In the genomic region with DNA sequence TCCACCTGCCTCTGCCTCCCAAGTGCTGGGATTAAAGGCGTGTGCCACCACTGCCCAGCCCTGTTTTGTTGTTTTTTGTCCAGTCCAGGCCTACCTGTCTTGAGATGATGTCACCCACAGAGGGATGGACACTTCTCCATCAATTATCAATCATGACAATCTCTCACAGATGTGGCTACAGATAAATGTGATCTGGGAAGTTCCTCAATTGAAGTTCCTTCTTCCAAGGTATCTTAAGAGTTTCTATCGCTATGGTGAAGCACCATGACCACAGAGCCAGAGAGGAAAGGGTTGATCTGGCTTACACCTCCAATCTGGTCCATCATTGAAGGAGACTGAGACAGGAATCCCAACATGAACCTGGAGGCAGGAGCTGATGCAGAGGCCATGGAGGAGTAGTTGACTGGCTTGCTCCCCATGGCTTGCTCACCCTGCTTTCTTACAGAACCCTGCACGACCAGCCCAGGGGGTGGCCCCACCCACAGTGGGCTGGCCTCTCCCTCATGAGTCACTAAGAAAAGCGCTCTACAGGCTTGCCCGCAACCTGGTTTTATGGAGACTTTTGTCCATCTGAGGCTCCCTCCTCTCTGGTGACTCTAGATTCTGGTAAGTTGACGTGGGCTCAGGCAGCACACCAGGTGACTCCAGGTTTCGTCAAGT, we compare ENCODE assay signal across 23 mouse cellular contexts. TPM values are rescaled to one million over a fixed set of nuclear protein-coding genes. Genes with fewer than 3 reads are reported as not detected.
A peak's percentile ranks its signal among the peaks of the same experiment; 100 is the strongest.
DNase-seq lines count a peak whose midpoint lies in the region; ATAC-seq and TF ChIP-seq lines count a peak whose summit lies in the region.
"Had no signal": no experiment of that assay in that cellular context is flagged by ENCODE, and none has a peak within 500 bp of the region (broad histone marks: within the 10 kb centered on the region; RNA-seq: fewer than 3 reads in every experiment).

No protein-coding gene starts in this region.

- H3K9me3 ChIP-seq in liver, postnatal 0 days (ENCODE audit: low read length): no peaks in the 10 kb centered on the region
- H3K9me3 ChIP-seq: forebrain, embryonic 13.5 days; heart, embryonic 10.5 days; neural tube, embryonic 12.5 days had no signal

- H3K9ac ChIP-seq in liver, postnatal 0 days (replicated peaks): no peak overlapping the region
- H3K9ac ChIP-seq: forebrain, embryonic 13.5 days; hindbrain, embryonic 14.5 days; neural tube, embryonic 12.5 days had no signal

- 63% methylated on average over 7 of the region's 7 CpGs for WGBS in liver, postnatal 0 days (ENCODE audit: insufficient replicate concordance)

- ATAC-seq in granulocyte monocyte progenitor cell, adult 5-6 weeks (replicated peaks; ENCODE audit: poor library complexity, severe bottlenecking): peak; percentile 60
- no peak for ATAC-seq in liver, postnatal 0 days
- ATAC-seq: activated CD4-positive, CD25-positive, alpha-beta regulatory T cell, adult 4 months; forebrain, embryonic 13.5 days had no signal

- no peak for TF ChIP-seq EP300 in liver, postnatal 0 days (IDR thresholded peaks at IDR 0.05; ENCODE audit: low read depth)

- no peak overlapping the region for H3K4me2 ChIP-seq in liver, postnatal 0 days (ENCODE audit: low read depth, low read length)
- H3K4me2 ChIP-seq: forebrain, embryonic 13.5 days; hindbrain, embryonic 14.5 days; neural tube, embryonic 12.5 days had no signal

- H3K36me3 ChIP-seq in liver, postnatal 0 days (replicated peaks; ENCODE audit: insufficient read depth, low read length): no peaks in the 10 kb centered on the region
- H3K36me3 ChIP-seq: heart, embryonic 10.5 days; neural tube, embryonic 12.5 days had no signal

- DNase-seq in urinary bladder, postnatal 36 days (ENCODE audit: low spot score in 2 of 2): peak; percentile 46 to 48
- no peak for DNase-seq in urinary bladder, adult 2 months (ENCODE audit: low spot score)
- DNase-seq in liver, postnatal 0 days: peak; percentile 18
- DNase-seq in left cerebral cortex, postnatal 4 days: no peak
- DNase-seq in left cerebral cortex, postnatal 14 days (ENCODE audit: low spot score in 2 of 2): no peak
- DNase-seq in right cerebral cortex, postnatal 36 days (ENCODE audit: low spot score in 2 of 2): no peak
- DNase-seq: adrenal gland, postnatal 14 days; cerebellum, adult 8-10 months; gastrocnemius, postnatal 25 days; heart, postnatal 14 days; kidney, adult 18-20 months; kidney, postnatal 10 days; lung, postnatal 10 days; right cerebral cortex, postnatal 25 days had no signal

- peaks cover 13% of the 10 kb centered on the region; the same call in 1 of the 2 replicates for H3K4me1 ChIP-seq in liver, postnatal 0 days (ENCODE audit: insufficient read depth)
- H3K4me1 ChIP-seq: neural tube, embryonic 12.5 days had no signal

- H3K27ac ChIP-seq in liver, postnatal 0 days (ENCODE audit: low read depth): no peak overlapping the region
- H3K27ac ChIP-seq: forebrain, embryonic 13.5 days; heart, embryonic 10.5 days; hindbrain, embryonic 14.5 days; neural tube, embryonic 12.5 days had no signal

- no peak overlapping the region for H3K4me3 ChIP-seq in liver, postnatal 0 days (ENCODE audit: low read depth, low read length)
- H3K4me3 ChIP-seq: forebrain, embryonic 13.5 days; heart, embryonic 10.5 days; neural tube, embryonic 12.5 days had no signal

- TF ChIP-seq CTCF in liver, postnatal 0 days (IDR thresholded peaks at IDR 0.05; ENCODE audit: low read depth): no peak

- H3K27me3 ChIP-seq in liver, postnatal 0 days (ENCODE audit: insufficient read depth, low read length): no peaks in the 10 kb centered on the region
- H3K27me3 ChIP-seq: neural tube, embryonic 12.5 days had no signal

- intact Hi-C loops in left cerebral cortex, postnatal 4 days (cut with DNase I): no loop called here
- intact Hi-C loops in left cerebral cortex, postnatal 14 days (cut with DNase I): no loop called here

RNA-seq across cellular contexts. Expression of a gene that starts 1.4 kb away (rescaled TPM):
- polyA plus RNA-seq in urinary bladder, adult 2 months (2012; rRNA removed): not detected in 2 replicates
- not detected in 2 replicates for total RNA-seq in granulocyte monocyte progenitor cell, adult 5-6 weeks (2014; fragmentation: Nextera tagmentation)
- 2.7 TPM in 1 of 2 replicates, not detected in the other for total RNA-seq in granulocyte monocyte progenitor cell, adult 5-6 weeks (2017)
- 0.18 TPM in 1 of 2 replicates, not detected in the other for polyA plus RNA-seq in liver, postnatal 0 days (2015; fragmentation: Nextera tagmentation; extraction: Ambion mirVana)
- total RNA-seq in left cerebral cortex, postnatal 4 days (2021): not detected
- not detected for total RNA-seq in left cerebral cortex, postnatal 14 days (2021)
- total RNA-seq: adrenal gland, postnatal 14 days; gastrocnemius, postnatal 25 days; heart, postnatal 14 days; layer of hippocampus, adult 8-10 months; midbrain, postnatal 0 days had no signal
- polyA plus RNA-seq: activated CD4-positive, CD25-positive, alpha-beta regulatory T cell, adult 4 months; forebrain, embryonic 13.5 days; heart, embryonic 10.5 days; hindbrain, embryonic 14.5 days; limb, embryonic 14.5 days; midbrain, postnatal 0 days; neural tube, embryonic 12.5 days had no signal

RNA-seq across cellular contexts. Expression of a gene that starts 5.7 kb away (rescaled TPM):
- 34.6 and 37.8 TPM in 2 replicates for polyA plus RNA-seq in urinary bladder, adult 2 months (2012; rRNA removed)
- total RNA-seq in granulocyte monocyte progenitor cell, adult 5-6 weeks (2014; fragmentation: Nextera tagmentation): 0.66 and 4.1 TPM in 2 replicates
- total RNA-seq in granulocyte monocyte progenitor cell, adult 5-6 weeks (2017): 1.5 and 1.6 TPM in 2 replicates
- 29.0 and 31.0 TPM in 2 replicates for polyA plus RNA-seq in liver, postnatal 0 days (2015; fragmentation: Nextera tagmentation; extraction: Ambion mirVana)
- total RNA-seq in left cerebral cortex, postnatal 4 days (2021): 10 to 100 TPM; 54.7 to 61.3 TPM
- total RNA-seq in left cerebral cortex, postnatal 14 days (2021): 10 to 100 TPM; 76.5 to 80.2 TPM

RNA-seq across cellular contexts. Expression of a gene that starts 10.8 kb away (rescaled TPM):
- 29.2 and 60.9 TPM in 2 replicates for polyA plus RNA-seq in urinary bladder, adult 2 months (2012; rRNA removed)
- 541 and 690 TPM in 2 replicates for total RNA-seq in granulocyte monocyte progenitor cell, adult 5-6 weeks (2014; fragmentation: Nextera tagmentation)
- total RNA-seq in granulocyte monocyte progenitor cell, adult 5-6 weeks (2017): 491 and 534 TPM in 2 replicates
- polyA plus RNA-seq in liver, postnatal 0 days (2015; fragmentation: Nextera tagmentation; extraction: Ambion mirVana): 291 and 298 TPM in 2 replicates
- total RNA-seq in left cerebral cortex, postnatal 4 days (2021): 100 to 1,000 TPM; 101 to 111 TPM
- 100 to 1,000 TPM; 658 to 691 TPM for total RNA-seq in left cerebral cortex, postnatal 14 days (2021)

RNA-seq across cellular contexts. Expression of a gene that starts 19.8 kb away (rescaled TPM):
- 149 and 188 TPM in 2 replicates for polyA plus RNA-seq in urinary bladder, adult 2 months (2012; rRNA removed)
- total RNA-seq in granulocyte monocyte progenitor cell, adult 5-6 weeks (2014; fragmentation: Nextera tagmentation): 212 and 224 TPM in 2 replicates
- total RNA-seq in granulocyte monocyte progenitor cell, adult 5-6 weeks (2017): 152 and 160 TPM in 2 replicates
- polyA plus RNA-seq in liver, postnatal 0 days (2015; fragmentation: Nextera tagmentation; extraction: Ambion mirVana): 88.3 and 101 TPM in 2 replicates
- total RNA-seq in left cerebral cortex, postnatal 4 days (2021): 100 to 1,000 TPM; 101 to 119 TPM
- 10 to 100 TPM; 85.6 to 92.2 TPM for total RNA-seq in left cerebral cortex, postnatal 14 days (2021)

RNA-seq across cellular contexts. Expression of a gene that starts 19.9 kb away (rescaled TPM):
- polyA plus RNA-seq in urinary bladder, adult 2 months (2012; rRNA removed): 28.9 and 33.6 TPM in 2 replicates
- 37.1 and 57.6 TPM in 2 replicates for total RNA-seq in granulocyte monocyte progenitor cell, adult 5-6 weeks (2014; fragmentation: Nextera tagmentation)
- 13.0 and 15.0 TPM in 2 replicates for total RNA-seq in granulocyte monocyte progenitor cell, adult 5-6 weeks (2017)
- 2.7 and 3.5 TPM in 2 replicates for polyA plus RNA-seq in liver, postnatal 0 days (2015; fragmentation: Nextera tagmentation; extraction: Ambion mirVana)
- 10 to 100 TPM; 24.3 to 25.3 TPM for total RNA-seq in left cerebral cortex, postnatal 4 days (2021)
- total RNA-seq in left cerebral cortex, postnatal 14 days (2021): 10 to 100 TPM; 16.3 to 18.3 TPM

Comparison
In these comparisons a context has a peak if more than half of its experiments do, and no peak if none do; other contexts are left out.
1. DNase-seq: peak in urinary bladder, postnatal 36 days (2 of 2) and liver, postnatal 0 days (single experiment); none in urinary bladder, adult 2 months (single experiment), left cerebral cortex, postnatal 4 days (single experiment), left cerebral cortex, postnatal 14 days (0 of 2) and right cerebral cortex, postnatal 36 days (0 of 2).
2. RNA of a gene that starts 10.8 kb away (total RNA-seq): 658 to 691 TPM in left cerebral cortex, postnatal 14 days and 491 to 690 TPM in granulocyte monocyte progenitor cell, adult 5-6 weeks; 101 to 111 TPM in left cerebral cortex, postnatal 4 days; every median in the first group is over 4 times any median in the second.
3. RNA of a gene that starts 5.7 kb away (total RNA-seq): 76.5 to 80.2 TPM in left cerebral cortex, postnatal 14 days and 54.7 to 61.3 TPM in left cerebral cortex, postnatal 4 days; 0.66 to 4.1 TPM in granulocyte monocyte progenitor cell, adult 5-6 weeks; every median in the first group is over 10 times any median in the second.